Mouse (Mus musculus): Measurements from ENCODE around the gene Metrn. TPM values are rescaled to one million over a fixed set of nuclear protein-coding genes. Genes with fewer than 3 reads are reported as not detected.

The Metrn gene
- polyA plus RNA-seq, 1 experiment from 2014 or later, result 37.0 TPM

GRCm38 (mm10) chr17:25785281-25785745 lies 11.6 kb downstream of the Metrn start, which contains the start of gene Haghl:
Gene Haghl, minus strand, starts transcription at chr17:25785673.
- Histone ChIP-seq H3K9ac (ENCODE audit: low read depth, low read length) (peak within 1 kb of the TSS; percentile 81), H3K4me3 (ENCODE audit: low read length) (peak within 1 kb of the TSS; percentile 79), H3K9me3 (ENCODE audit: control insufficient read depth, low read length) (no peaks in the 10 kb centered on the region), H3K4me1 (ENCODE audit: control insufficient read depth, insufficient read depth, low read length) (peaks cover 18% of the 10 kb centered on the region), H3K27ac (ENCODE audit: low read length) (peak within 1 kb of the TSS; percentile 88), H3K27me3 (replicated peaks; ENCODE audit: control insufficient read depth, insufficient read depth, low read length) (no peaks in the 10 kb centered on the region), H3K4me2 (ENCODE audit: low read depth, low read length) (peak within 1 kb of the TSS; percentile 90), H3K36me3 (ENCODE audit: control insufficient read depth, insufficient read depth, low read length) (peaks cover 21% of the 10 kb centered on the region)
- ATAC-seq, result peak; percentile 86
- WGBS, result under 1% methylated on average over 23 of the region's 23 CpGs

- WGBS, result 77% methylated on average over 15 of the region's 15 CpGs
- H3K36me3 ChIP-seq (ENCODE audit: control insufficient read depth, insufficient read depth, low read length), result peaks cover 14% of the 10 kb centered on the region
- H3K4me3 ChIP-seq (ENCODE audit: low read length), result peak overlapping the region; percentile 79
- peak overlapping the region; percentile 81 for H3K9ac ChIP-seq (ENCODE audit: low read depth, low read length)
- peak overlapping the region; percentile 90 for H3K4me2 ChIP-seq (ENCODE audit: low read depth, low read length)
- H3K9me3 ChIP-seq (ENCODE audit: control insufficient read depth, low read length), result no peaks in the 10 kb centered on the region
- peaks cover 18% of the 10 kb centered on the region for H3K4me1 ChIP-seq (ENCODE audit: control insufficient read depth, insufficient read depth, low read length)
- no peak for ATAC-seq
- H3K27ac ChIP-seq (ENCODE audit: low read length), result no peak overlapping the region
- H3K27me3 ChIP-seq (replicated peaks; ENCODE audit: control insufficient read depth, insufficient read depth, low read length), result no peaks in the 10 kb centered on the region
Observed at GRCm38 (mm10) chr17:25783861-25784574, 12.9 kb downstream of the Metrn start.

- Histone ChIP-seq H3K4me2 (ENCODE audit: low read depth, low read length) (no peak overlapping the region), H3K27me3 (replicated peaks; ENCODE audit: control insufficient read depth, insufficient read depth, low read length) (no peaks in the 10 kb centered on the region), H3K4me3 (ENCODE audit: low read length) (no peak overlapping the region), H3K4me1 (ENCODE audit: control insufficient read depth, insufficient read depth, low read length) (peaks cover 18% of the 10 kb centered on the region), H3K27ac (ENCODE audit: low read length) (no peak overlapping the region), H3K36me3 (ENCODE audit: control insufficient read depth, insufficient read depth, low read length) (peaks cover 13% of the 10 kb centered on the region; the same call in 1 of the 2 replicates), H3K9ac (ENCODE audit: low read depth, low read length) (no peak overlapping the region), H3K9me3 (ENCODE audit: control insufficient read depth, low read length) (no peaks in the 10 kb centered on the region)
- ATAC-seq, result no peak
- 62% methylated on average over 7 of the region's 7 CpGs for WGBS
Observed at GRCm38 (mm10) chr17:25783086-25783485, 13.8 kb downstream of the Metrn start.

- 75% methylated on average over 6 of the region's 6 CpGs for WGBS
- H3K4me3 ChIP-seq (ENCODE audit: low read length), result no peak overlapping the region
- H3K4me2 ChIP-seq (ENCODE audit: low read depth, low read length), result no peak overlapping the region
- no peak overlapping the region for H3K27ac ChIP-seq (ENCODE audit: low read length)
- H3K9ac ChIP-seq (ENCODE audit: low read depth, low read length), result no peak overlapping the region
- H3K36me3 ChIP-seq (ENCODE audit: control insufficient read depth, insufficient read depth, low read length), result peaks cover 13% of the 10 kb centered on the region; the same call in 1 of the 2 replicates
- no peak for ATAC-seq
- H3K4me1 ChIP-seq (ENCODE audit: control insufficient read depth, insufficient read depth, low read length), result peaks cover 18% of the 10 kb centered on the region
- no peaks in the 10 kb centered on the region for H3K27me3 ChIP-seq (replicated peaks; ENCODE audit: control insufficient read depth, insufficient read depth, low read length)
- no peaks in the 10 kb centered on the region for H3K9me3 ChIP-seq (ENCODE audit: control insufficient read depth, low read length)
Observed at GRCm38 (mm10) chr17:25781339-25781738, 15.6 kb downstream of the Metrn start.

- Histone ChIP-seq H3K9ac (ENCODE audit: low read depth, low read length) (no peak overlapping the region), H3K27ac (ENCODE audit: low read length) (no peak overlapping the region), H3K4me1 (ENCODE audit: control insufficient read depth, insufficient read depth, low read length) (peaks cover 8% of the 10 kb centered on the region), H3K9me3 (ENCODE audit: control insufficient read depth, low read length) (no peaks in the 10 kb centered on the region), H3K27me3 (replicated peaks; ENCODE audit: control insufficient read depth, insufficient read depth, low read length) (no peaks in the 10 kb centered on the region), H3K4me2 (ENCODE audit: low read depth, low read length) (no peak overlapping the region), H3K36me3 (ENCODE audit: control insufficient read depth, insufficient read depth, low read length) (peaks cover 11% of the 10 kb centered on the region; the same call in 1 of the 2 replicates), H3K4me3 (ENCODE audit: low read length) (no peak overlapping the region)
- ATAC-seq, result no peak
- 97% methylated on average over 5 of the region's 5 CpGs for WGBS
Observed at GRCm38 (mm10) chr17:25777948-25778347, 19.0 kb downstream of the Metrn start.

GRCm38 (mm10) chr17:25775318-25776062 lies 21.4 kb downstream of the Metrn start:
- Histone ChIP-seq H3K9ac (ENCODE audit: low read depth, low read length) (no peak overlapping the region), H3K4me1 (ENCODE audit: control insufficient read depth, insufficient read depth, low read length) (peaks cover 7% of the 10 kb centered on the region), H3K9me3 (ENCODE audit: control insufficient read depth, low read length) (no peaks in the 10 kb centered on the region), H3K4me2 (ENCODE audit: low read depth, low read length) (no peak overlapping the region), H3K27me3 (replicated peaks; ENCODE audit: control insufficient read depth, insufficient read depth, low read length) (no peaks in the 10 kb centered on the region), H3K27ac (ENCODE audit: low read length) (no peak overlapping the region), H3K4me3 (ENCODE audit: low read length) (no peak overlapping the region), H3K36me3 (ENCODE audit: control insufficient read depth, insufficient read depth, low read length) (no peaks in the 10 kb centered on the region)
- no peak for ATAC-seq
- WGBS, result 80% methylated on average over 10 of the region's 10 CpGs

- Histone ChIP-seq H3K4me3 (ENCODE audit: low read length) (peak within 1 kb of the TSS; percentile 85), H3K27me3 (replicated peaks; ENCODE audit: control insufficient read depth, insufficient read depth, low read length) (no peaks in the 10 kb centered on the region), H3K36me3 (ENCODE audit: control insufficient read depth, insufficient read depth, low read length) (no peaks in the 10 kb centered on the region), H3K9ac (ENCODE audit: low read depth, low read length) (peak within 1 kb of the TSS; percentile 95), H3K9me3 (ENCODE audit: control insufficient read depth, low read length) (no peaks in the 10 kb centered on the region), H3K4me1 (ENCODE audit: control insufficient read depth, insufficient read depth, low read length) (peaks cover 7% of the 10 kb centered on the region), H3K4me2 (ENCODE audit: low read depth, low read length) (peak within 1 kb of the TSS; percentile 81), H3K27ac (ENCODE audit: low read length) (no peak within 1 kb of the TSS)
- ATAC-seq, result peak; percentile 89
- under 1% methylated on average over 37 of the region's 37 CpGs for WGBS
Observed at GRCm38 (mm10) chr17:25773549-25774120, 23.3 kb downstream of the Metrn start, which contains the start of gene Narfl. Gene Narfl, plus strand, starts transcription at chr17:25773776.

- Histone ChIP-seq H3K4me2 (ENCODE audit: low read depth, low read length) (no peak overlapping the region), H3K4me1 (ENCODE audit: control insufficient read depth, insufficient read depth, low read length) (peaks cover 3% of the 10 kb centered on the region), H3K9me3 (ENCODE audit: control insufficient read depth, low read length) (no peaks in the 10 kb centered on the region), H3K9ac (ENCODE audit: low read depth, low read length) (no peak overlapping the region), H3K4me3 (ENCODE audit: low read length) (no peak overlapping the region), H3K27me3 (replicated peaks; ENCODE audit: control insufficient read depth, insufficient read depth, low read length) (no peaks in the 10 kb centered on the region), H3K36me3 (ENCODE audit: control insufficient read depth, insufficient read depth, low read length) (no peaks in the 10 kb centered on the region), H3K27ac (ENCODE audit: low read length) (no peak overlapping the region)
- 53% methylated on average over 9 of the region's 9 CpGs for WGBS
- ATAC-seq, result no peak
Observed at GRCm38 (mm10) chr17:25769331-25769730, 27.6 kb downstream of the Metrn start.

GRCm38 (mm10) chr17:25765886-25766285 lies 31.1 kb downstream of the Metrn start:
- H3K36me3 ChIP-seq (ENCODE audit: control insufficient read depth, insufficient read depth, low read length), result no peaks in the 10 kb centered on the region
- no peak overlapping the region for H3K27ac ChIP-seq (ENCODE audit: low read length)
- H3K4me2 ChIP-seq (ENCODE audit: low read depth, low read length), result no peak overlapping the region
- no peak overlapping the region for H3K4me3 ChIP-seq (ENCODE audit: low read length)
- H3K9me3 ChIP-seq (ENCODE audit: control insufficient read depth, low read length), result no peaks in the 10 kb centered on the region
- 60% methylated on average over 5 of the region's 5 CpGs for WGBS
- H3K27me3 ChIP-seq (replicated peaks; ENCODE audit: control insufficient read depth, insufficient read depth, low read length), result no peaks in the 10 kb centered on the region
- no peaks in the 10 kb centered on the region for H3K4me1 ChIP-seq (ENCODE audit: control insufficient read depth, insufficient read depth, low read length)
- no peak overlapping the region for H3K9ac ChIP-seq (ENCODE audit: low read depth, low read length)
- no peak for ATAC-seq
